Mouse (Mus musculus) stomach, postnatal 0 days (tissue): ENCODE measurements around the gene Fgfr2.

ENCODE experiments used
- CTCF ChIP-seq: IDR thresholded peaks from 2 replicates; pipeline ENCODE4 v1.5.1; 2016; ENCODE audit warnings: antibody characterized with exemption, low read depth, mild to moderate bottlenecking, moderate library complexity
- EP300 ChIP-seq: optimal IDR thresholded peaks from 2 replicates; pipeline ENCODE3; 2016; ENCODE audit warnings: antibody characterized with exemption

DNA sequence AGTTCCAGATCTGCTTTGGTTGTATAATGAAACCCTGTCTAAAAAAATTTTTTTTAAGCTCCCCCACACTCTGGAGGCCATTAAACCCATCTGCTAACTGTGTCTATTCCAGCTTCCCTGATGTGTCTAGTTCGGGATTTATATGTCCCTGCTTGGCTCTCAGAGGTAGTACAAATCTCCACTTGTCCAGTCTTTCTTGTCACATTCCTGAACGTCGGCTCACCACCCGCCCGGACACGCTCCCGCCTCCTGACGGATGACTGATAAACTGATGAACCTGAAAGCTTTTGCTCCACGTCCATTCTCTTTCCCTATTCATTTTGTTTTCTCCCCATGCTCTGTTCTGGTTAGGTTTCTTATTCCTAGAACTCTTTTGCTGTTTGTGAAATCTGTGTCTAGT is 1541.0 kb downstream of the Fgfr2 start:
- TF ChIP-seq CTCF (no peak), EP300 (no peak)
